26 mouse cellular contexts compared by ENCODE assay signal in genomic region chr7:19610969-19611368, GRCm38 (mm10). TPM values are rescaled to one million over a fixed set of nuclear protein-coding genes. Genes with fewer than 3 reads are reported as not detected.
DNase-seq lines count a peak whose midpoint lies in the region; ATAC-seq and TF ChIP-seq lines count a peak whose summit lies in the region.
"Had no signal": no experiment of that assay in that cellular context is flagged by ENCODE, and none has a peak within 500 bp of the region (broad histone marks: within the 10 kb centered on the region; RNA-seq: fewer than 3 reads in every experiment).

No protein-coding gene starts in this region.

- H3K9ac ChIP-seq in intestine, postnatal 0 days (ENCODE audit: low read depth, low read length): no peak overlapping the region
- no peak overlapping the region for H3K9ac ChIP-seq in intestine, embryonic 15.5 days
- no peak overlapping the region for H3K9ac ChIP-seq in liver, postnatal 0 days (replicated peaks)
- no peak overlapping the region for H3K9ac ChIP-seq in liver, embryonic 11.5 days (ENCODE audit: low read depth, low read length)
- H3K9ac ChIP-seq in midbrain, embryonic 11.5 days (ENCODE audit: low read length): no peak overlapping the region
- no peak overlapping the region for H3K9ac ChIP-seq in forebrain, embryonic 13.5 days
- H3K9ac ChIP-seq: heart, embryonic 15.5 days; hindbrain, embryonic 14.5 days; liver, embryonic 13.5 days; midbrain, embryonic 13.5 days; neural tube, embryonic 12.5 days had no signal

- peaks cover 30% of the 10 kb centered on the region; the same call in 1 of the 2 replicates for H3K36me3 ChIP-seq in intestine, postnatal 0 days (ENCODE audit: control insufficient read depth, insufficient read depth)
- 0 out of 2 replicates have a peak, but pooled peaks cover 5% of the 10 kb centered on the region for H3K36me3 ChIP-seq in intestine, embryonic 15.5 days
- H3K36me3 ChIP-seq in liver, postnatal 0 days (replicated peaks; ENCODE audit: insufficient read depth, low read length): peaks cover 5% of the 10 kb centered on the region
- no peaks in the 10 kb centered on the region for H3K36me3 ChIP-seq in liver, embryonic 11.5 days (ENCODE audit: control insufficient read depth, insufficient read depth, low read length)
- H3K36me3 ChIP-seq in E14TG2a.4 (ENCODE audit: insufficient read depth, low read length): peaks cover 59% of the 10 kb centered on the region
- H3K36me3 ChIP-seq in midbrain, embryonic 11.5 days (ENCODE audit: control insufficient read depth, insufficient read depth, low read length): no peaks in the 10 kb centered on the region
- H3K36me3 ChIP-seq in forebrain, embryonic 13.5 days (ENCODE audit: poor library complexity, severe bottlenecking): no peaks in the 10 kb centered on the region
- H3K36me3 ChIP-seq: embryonic facial prominence, embryonic 10.5 days; heart, embryonic 15.5 days; limb, embryonic 10.5 days; liver, embryonic 13.5 days; midbrain, embryonic 13.5 days; neural tube, embryonic 12.5 days had no signal

- no peak for TF ChIP-seq EP300 in liver, postnatal 0 days (IDR thresholded peaks at IDR 0.05; ENCODE audit: low read depth)

- 78% methylated on average over 5 of the region's 5 CpGs for WGBS in intestine, postnatal 0 days
- WGBS in intestine, embryonic 15.5 days: 80% methylated on average over 5 of the region's 5 CpGs
- WGBS in liver, postnatal 0 days (ENCODE audit: insufficient replicate concordance): 77% methylated on average over 5 of the region's 5 CpGs
- 79% methylated on average over 5 of the region's 5 CpGs for WGBS in liver, embryonic 11.5 days
- 78% methylated on average over 5 of the region's 5 CpGs for WGBS in midbrain, embryonic 11.5 days
- WGBS in forebrain, embryonic 13.5 days: 80% methylated on average over 5 of the region's 5 CpGs

- no peaks in the 10 kb centered on the region for H3K27me3 ChIP-seq in intestine, postnatal 0 days (replicated peaks; ENCODE audit: control insufficient read depth, insufficient read depth, low read length)
- H3K27me3 ChIP-seq in intestine, embryonic 15.5 days (replicated peaks): no peaks in the 10 kb centered on the region
- H3K27me3 ChIP-seq in liver, postnatal 0 days (ENCODE audit: insufficient read depth, low read length): no peaks in the 10 kb centered on the region
- no peaks in the 10 kb centered on the region for H3K27me3 ChIP-seq in liver, embryonic 11.5 days (replicated peaks; ENCODE audit: control insufficient read depth, insufficient read depth, low read length)
- no peaks in the 10 kb centered on the region for H3K27me3 ChIP-seq in E14TG2a.4 (ENCODE audit: insufficient read depth, low read length)
- no peaks in the 10 kb centered on the region for H3K27me3 ChIP-seq in midbrain, embryonic 11.5 days (ENCODE audit: control insufficient read depth, insufficient read depth, low read length)
- no peaks in the 10 kb centered on the region for H3K27me3 ChIP-seq in forebrain, embryonic 13.5 days
- H3K27me3 ChIP-seq: CH12.LX; heart, embryonic 15.5 days; liver, embryonic 13.5 days; midbrain, embryonic 13.5 days; neural tube, embryonic 12.5 days had no signal

- DNase-seq in liver, postnatal 0 days: no peak
- no peak for DNase-seq in liver, embryonic 11.5 days (ENCODE audit: low spot score)
- peak; percentile 50 for DNase-seq in ZHBTc4 (ENCODE audit: low read depth, low spot score)
- DNase-seq in midbrain, embryonic 11.5 days (ENCODE audit: low spot score, missing footprints): no peak
- DNase-seq: adrenal gland, adult 2 months; cerebellum, adult 11-12 months; cerebellum, postnatal 10 days; gastrocnemius, postnatal 25 days; heart, postnatal 36 days; kidney, postnatal 36 days; liver, embryonic 13.5 days; right cerebral cortex, postnatal 14 days; spleen, adult 18-20 months; thymus, postnatal 36 days had no signal

- no peak overlapping the region for H3K4me3 ChIP-seq in intestine, postnatal 0 days (ENCODE audit: low read depth, low read length)
- H3K4me3 ChIP-seq in intestine, embryonic 15.5 days (replicated peaks): no peak overlapping the region
- no peak overlapping the region for H3K4me3 ChIP-seq in liver, postnatal 0 days (ENCODE audit: low read depth, low read length)
- no peak overlapping the region for H3K4me3 ChIP-seq in liver, embryonic 11.5 days (ENCODE audit: low read depth, low read length)
- no peak overlapping the region for H3K4me3 ChIP-seq in E14TG2a.4 (replicated peaks; ENCODE audit: low read length)
- no peak overlapping the region for H3K4me3 ChIP-seq in midbrain, embryonic 11.5 days (ENCODE audit: low read depth, low read length)
- H3K4me3 ChIP-seq in forebrain, embryonic 13.5 days: no peak overlapping the region
- H3K4me3 ChIP-seq: embryonic facial prominence, embryonic 10.5 days; heart, embryonic 15.5 days; limb, embryonic 10.5 days; liver, embryonic 13.5 days; midbrain, embryonic 13.5 days; neural tube, embryonic 12.5 days had no signal

- no peak overlapping the region for H3K27ac ChIP-seq in intestine, postnatal 0 days (ENCODE audit: low read depth, low read length)
- no peak overlapping the region for H3K27ac ChIP-seq in intestine, embryonic 15.5 days
- H3K27ac ChIP-seq in liver, postnatal 0 days (ENCODE audit: low read depth): no peak overlapping the region
- no peak overlapping the region for H3K27ac ChIP-seq in liver, embryonic 11.5 days (ENCODE audit: low read depth, low read length)
- no peak overlapping the region for H3K27ac ChIP-seq in midbrain, embryonic 11.5 days (ENCODE audit: low read depth, low read length)
- no peak overlapping the region for H3K27ac ChIP-seq in forebrain, embryonic 13.5 days
- H3K27ac ChIP-seq: embryonic facial prominence, embryonic 10.5 days; heart, embryonic 15.5 days; hindbrain, embryonic 14.5 days; limb, embryonic 10.5 days; liver, embryonic 13.5 days; midbrain, embryonic 13.5 days; neural tube, embryonic 12.5 days had no signal

- H3K4me2 ChIP-seq in intestine, postnatal 0 days (replicated peaks; ENCODE audit: low read depth): no peak overlapping the region
- no peak overlapping the region for H3K4me2 ChIP-seq in intestine, embryonic 15.5 days (replicated peaks)
- no peak overlapping the region for H3K4me2 ChIP-seq in liver, postnatal 0 days (ENCODE audit: low read depth, low read length)
- no peak overlapping the region for H3K4me2 ChIP-seq in liver, embryonic 11.5 days
- no peak overlapping the region for H3K4me2 ChIP-seq in midbrain, embryonic 11.5 days
- H3K4me2 ChIP-seq in forebrain, embryonic 13.5 days: no peak overlapping the region
- H3K4me2 ChIP-seq: heart, embryonic 15.5 days; hindbrain, embryonic 14.5 days; liver, embryonic 13.5 days; midbrain, embryonic 13.5 days; neural tube, embryonic 12.5 days had no signal

- TF ChIP-seq CTCF in intestine, postnatal 0 days (IDR thresholded peaks at IDR 0.05; ENCODE audit: low read depth): peak; percentile 44
- TF ChIP-seq CTCF in liver, postnatal 0 days (IDR thresholded peaks at IDR 0.05; ENCODE audit: low read depth): peak; percentile 45
- peak; percentile 69 for TF ChIP-seq CTCF in E14TG2a.4 (conservative IDR thresholded peaks at IDR 0.05; ENCODE audit: low read length)

- H3K4me1 ChIP-seq in intestine, postnatal 0 days (replicated peaks; ENCODE audit: control insufficient read depth, insufficient read depth, low read length): 0 out of 2 replicates have a peak, but pooled peaks cover 3% of the 10 kb centered on the region
- no peaks in the 10 kb centered on the region for H3K4me1 ChIP-seq in intestine, embryonic 15.5 days (replicated peaks)
- H3K4me1 ChIP-seq in liver, postnatal 0 days (ENCODE audit: insufficient read depth): no peaks in the 10 kb centered on the region
- H3K4me1 ChIP-seq in liver, embryonic 11.5 days (replicated peaks; ENCODE audit: control insufficient read depth, insufficient read depth, low read length): no peaks in the 10 kb centered on the region
- peaks cover 51% of the 10 kb centered on the region for H3K4me1 ChIP-seq in E14TG2a.4 (replicated peaks; ENCODE audit: low read depth, low read length)
- H3K4me1 ChIP-seq in midbrain, embryonic 11.5 days (ENCODE audit: control insufficient read depth, insufficient read depth, low read length): no peaks in the 10 kb centered on the region
- H3K4me1 ChIP-seq in forebrain, embryonic 13.5 days: no peaks in the 10 kb centered on the region
- H3K4me1 ChIP-seq: embryonic facial prominence, embryonic 10.5 days; heart, embryonic 15.5 days; limb, embryonic 10.5 days; liver, embryonic 13.5 days; midbrain, embryonic 13.5 days; neural tube, embryonic 12.5 days had no signal

- ATAC-seq in intestine, postnatal 0 days: no peak
- ATAC-seq in intestine, embryonic 15.5 days: no peak
- ATAC-seq in liver, postnatal 0 days: no peak
- ATAC-seq in liver, embryonic 11.5 days (replicated peaks; ENCODE audit: low FRiP score): no peak
- ATAC-seq in midbrain, embryonic 11.5 days (ENCODE audit: low FRiP score): no peak
- no peak for ATAC-seq in forebrain, embryonic 13.5 days
- ATAC-seq: forebrain, embryonic 16.5 days; midbrain, embryonic 13.5 days had no signal

- H3K9me3 ChIP-seq in intestine, postnatal 0 days (ENCODE audit: control insufficient read depth): no peaks in the 10 kb centered on the region
- H3K9me3 ChIP-seq in intestine, embryonic 15.5 days: no peaks in the 10 kb centered on the region
- no peaks in the 10 kb centered on the region for H3K9me3 ChIP-seq in liver, postnatal 0 days (ENCODE audit: low read length)
- no peaks in the 10 kb centered on the region for H3K9me3 ChIP-seq in liver, embryonic 11.5 days (ENCODE audit: control insufficient read depth, low read length)
- peaks cover 4% of the 10 kb centered on the region; the same call in 1 of the 2 replicates for H3K9me3 ChIP-seq in E14TG2a.4 (ENCODE audit: low read length)
- no peaks in the 10 kb centered on the region for H3K9me3 ChIP-seq in midbrain, embryonic 11.5 days (ENCODE audit: control insufficient read depth, low read length)
- no peaks in the 10 kb centered on the region for H3K9me3 ChIP-seq in forebrain, embryonic 13.5 days (replicated peaks)
- H3K9me3 ChIP-seq: embryonic facial prominence, embryonic 10.5 days; heart, embryonic 15.5 days; limb, embryonic 10.5 days; liver, embryonic 13.5 days; midbrain, embryonic 13.5 days; neural tube, embryonic 12.5 days had no signal

RNA-seq across cellular contexts. Expression of gene Clasrp, which starts 6.7 kb away (rescaled TPM):
- polyA plus RNA-seq in intestine, postnatal 0 days (2015; fragmentation: Nextera tagmentation; extraction: Ambion mirVana): 14.8 and 16.9 TPM in 2 replicates
- polyA plus RNA-seq in intestine, embryonic 15.5 days (2015; fragmentation: Nextera tagmentation; extraction: Ambion mirVana): 34.2 and 38.3 TPM in 2 replicates
- polyA plus RNA-seq in liver, postnatal 0 days (2015; fragmentation: Nextera tagmentation; extraction: Ambion mirVana): 7.6 and 8.1 TPM in 2 replicates
- 33.4 and 45.5 TPM in 2 replicates for polyA plus RNA-seq in liver, embryonic 11.5 days (2014; fragmentation: Nextera tagmentation; extraction: Ambion mirVana)
- 44.6 and 46.1 TPM in 2 replicates for polyA plus RNA-seq in midbrain, embryonic 11.5 days (2014; fragmentation: Nextera tagmentation; extraction: Ambion mirVana)
- 54.0 and 55.7 TPM in 2 replicates for polyA plus RNA-seq in forebrain, embryonic 13.5 days (2015; fragmentation: Nextera tagmentation; extraction: Ambion mirVana)

RNA-seq across cellular contexts. Expression of gene Relb, which starts 18.3 kb away (rescaled TPM):
- polyA plus RNA-seq in intestine, postnatal 0 days (2015; fragmentation: Nextera tagmentation; extraction: Ambion mirVana): 10.5 and 10.6 TPM in 2 replicates
- 8.0 and 8.6 TPM in 2 replicates for polyA plus RNA-seq in intestine, embryonic 15.5 days (2015; fragmentation: Nextera tagmentation; extraction: Ambion mirVana)
- 2.2 and 2.3 TPM in 2 replicates for polyA plus RNA-seq in liver, postnatal 0 days (2015; fragmentation: Nextera tagmentation; extraction: Ambion mirVana)
- 2.0 and 2.3 TPM in 2 replicates for polyA plus RNA-seq in liver, embryonic 11.5 days (2014; fragmentation: Nextera tagmentation; extraction: Ambion mirVana)
- 3.7 and 4.3 TPM in 2 replicates for polyA plus RNA-seq in midbrain, embryonic 11.5 days (2014; fragmentation: Nextera tagmentation; extraction: Ambion mirVana)
- polyA plus RNA-seq in forebrain, embryonic 13.5 days (2015; fragmentation: Nextera tagmentation; extraction: Ambion mirVana): 1.5 and 2.6 TPM in 2 replicates

RNA-seq across cellular contexts. Expression of gene Gemin7, which starts 33.6 kb away (rescaled TPM):
- 99.5 and 102 TPM in 2 replicates for polyA plus RNA-seq in intestine, postnatal 0 days (2015; fragmentation: Nextera tagmentation; extraction: Ambion mirVana)
- 131 and 140 TPM in 2 replicates for polyA plus RNA-seq in intestine, embryonic 15.5 days (2015; fragmentation: Nextera tagmentation; extraction: Ambion mirVana)
- 61.7 and 66.9 TPM in 2 replicates for polyA plus RNA-seq in liver, postnatal 0 days (2015; fragmentation: Nextera tagmentation; extraction: Ambion mirVana)
- polyA plus RNA-seq in liver, embryonic 11.5 days (2014; fragmentation: Nextera tagmentation; extraction: Ambion mirVana): 133 and 142 TPM in 2 replicates
- polyA plus RNA-seq in midbrain, embryonic 11.5 days (2014; fragmentation: Nextera tagmentation; extraction: Ambion mirVana): 152 and 161 TPM in 2 replicates
- 130 TPM in 2 replicates for polyA plus RNA-seq in forebrain, embryonic 13.5 days (2015; fragmentation: Nextera tagmentation; extraction: Ambion mirVana)

RNA-seq across cellular contexts. Expression of gene Zfp296, which starts 33.9 kb away (rescaled TPM):
- 0.14 TPM in 1 of 2 replicates, not detected in the other for polyA plus RNA-seq in intestine, postnatal 0 days (2015; fragmentation: Nextera tagmentation; extraction: Ambion mirVana)
- polyA plus RNA-seq in intestine, embryonic 15.5 days (2015; fragmentation: Nextera tagmentation; extraction: Ambion mirVana): 0.63 and 0.95 TPM in 2 replicates
- 0.89 and 1.2 TPM in 2 replicates for polyA plus RNA-seq in liver, postnatal 0 days (2015; fragmentation: Nextera tagmentation; extraction: Ambion mirVana)
- 2.3 and 2.4 TPM in 2 replicates for polyA plus RNA-seq in liver, embryonic 11.5 days (2014; fragmentation: Nextera tagmentation; extraction: Ambion mirVana)
- polyA plus RNA-seq in midbrain, embryonic 11.5 days (2014; fragmentation: Nextera tagmentation; extraction: Ambion mirVana): 0.10 and 0.20 TPM in 2 replicates
- 0.23 and 0.35 TPM in 2 replicates for polyA plus RNA-seq in forebrain, embryonic 13.5 days (2015; fragmentation: Nextera tagmentation; extraction: Ambion mirVana)
- polyA plus RNA-seq: forebrain, embryonic 16.5 days had no signal

RNA-seq across cellular contexts. Expression of gene Ppp1r37, which starts 48.1 kb away (rescaled TPM):
- 13.9 and 15.0 TPM in 2 replicates for polyA plus RNA-seq in intestine, postnatal 0 days (2015; fragmentation: Nextera tagmentation; extraction: Ambion mirVana)
- 18.3 and 21.8 TPM in 2 replicates for polyA plus RNA-seq in intestine, embryonic 15.5 days (2015; fragmentation: Nextera tagmentation; extraction: Ambion mirVana)
- 8.1 and 8.3 TPM in 2 replicates for polyA plus RNA-seq in liver, postnatal 0 days (2015; fragmentation: Nextera tagmentation; extraction: Ambion mirVana)
- polyA plus RNA-seq in liver, embryonic 11.5 days (2014; fragmentation: Nextera tagmentation; extraction: Ambion mirVana): 2.9 and 3.1 TPM in 2 replicates
- polyA plus RNA-seq in midbrain, embryonic 11.5 days (2014; fragmentation: Nextera tagmentation; extraction: Ambion mirVana): 2.8 and 3.0 TPM in 2 replicates
- 22.4 and 23.6 TPM in 2 replicates for polyA plus RNA-seq in forebrain, embryonic 13.5 days (2015; fragmentation: Nextera tagmentation; extraction: Ambion mirVana)
